Mouse (Mus musculus) cerebellum, adult 11-12 months (tissue): Measurements from ENCODE around the gene Gnb4.

Experiments used
- DNase-seq: peaks from one replicate; pipeline ENCODE4 v3.0.0; 2022

Gene Gnb4

GRCm38 (mm10) chr3:32616331-32617052 lies at the start of gene Gnb4:
Gene Gnb4 (minus strand): TSS chr3:32616585.
- no peak for DNase-seq

- DNase-seq: no peak
These were observed 45.2 kb upstream of the Gnb4 start for GRCm38 (mm10) chr3:32661556-32661930.

DNA sequence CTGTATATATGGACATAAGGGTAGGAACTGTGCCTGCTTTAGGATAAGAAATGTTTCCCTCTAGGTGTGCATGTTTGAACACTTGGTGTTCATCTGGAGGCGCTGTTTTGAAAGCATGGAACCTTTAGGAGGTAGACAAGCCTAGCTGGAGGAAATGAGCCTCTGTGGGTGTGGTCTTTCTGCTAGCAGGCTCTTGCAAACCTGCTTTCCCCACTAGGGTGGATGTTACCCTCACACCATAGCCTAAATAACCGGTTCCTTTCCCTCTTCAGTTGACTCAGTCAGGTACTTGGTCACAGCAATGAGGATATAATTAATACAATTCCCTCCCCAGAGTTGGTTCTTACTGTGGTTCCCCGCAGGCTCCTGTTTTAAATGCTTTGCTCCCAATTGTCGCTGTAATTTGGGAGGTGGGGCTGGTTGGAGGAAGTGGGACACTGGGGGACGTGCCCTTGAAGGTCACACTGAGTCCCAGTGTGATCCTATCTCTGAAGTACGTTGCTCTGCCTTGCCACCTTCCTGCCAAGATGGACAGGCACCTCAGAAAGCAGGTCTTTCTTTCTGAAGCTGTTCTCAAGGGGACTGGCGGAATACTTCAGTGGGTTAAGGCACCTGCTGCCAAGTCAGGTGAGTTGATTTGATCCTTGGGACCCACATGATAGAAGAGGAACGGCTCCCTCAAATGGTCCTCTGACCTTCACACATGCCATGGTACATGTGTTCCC lies 44.6 kb upstream of the Gnb4 start:
- no peak for DNase-seq

GRCm38 (mm10) chr3:32660276-32660675 lies 43.9 kb upstream of the Gnb4 start:
- DNase-seq: no peak

DNA sequence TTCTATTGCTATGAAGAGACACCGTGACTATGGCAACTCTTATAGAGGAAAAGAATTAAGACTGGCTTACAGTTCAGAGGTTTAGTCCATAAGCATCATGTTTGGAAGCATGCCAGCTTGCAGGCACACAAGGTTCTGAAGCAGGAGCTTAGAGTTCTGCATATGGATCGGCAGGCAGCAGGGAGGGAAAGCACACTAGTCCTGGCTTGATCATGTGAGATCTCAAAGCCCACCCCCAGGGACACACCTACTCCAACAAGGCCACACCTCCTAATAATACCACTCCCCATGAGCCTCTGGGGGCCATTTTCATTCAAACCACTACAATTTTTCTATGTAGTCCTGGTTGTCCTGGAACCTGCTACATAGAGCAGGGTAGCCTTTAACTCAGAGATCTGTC lies 43.1 kb upstream of the Gnb4 start:
- DNase-seq: no peak

DNA sequence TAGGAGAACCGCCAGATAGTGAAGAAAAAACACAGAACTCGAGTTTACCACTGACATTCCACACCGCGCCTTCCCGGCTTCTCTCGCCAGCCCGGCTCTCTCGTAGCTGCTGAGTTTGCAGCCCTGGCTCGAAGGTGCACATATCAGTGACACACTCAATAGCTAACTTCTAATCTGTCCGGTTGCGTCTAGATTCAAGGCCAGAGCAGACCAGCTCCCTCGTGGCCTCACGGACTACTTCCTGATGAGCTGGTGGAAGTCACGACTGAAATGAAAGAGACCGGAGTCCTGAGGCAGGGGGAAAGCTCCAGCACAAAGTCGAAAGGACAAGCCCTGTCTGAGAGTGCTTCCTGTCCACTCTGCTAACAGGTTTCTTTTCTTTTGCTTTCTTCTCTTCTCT lies 42.4 kb upstream of the Gnb4 start:
- no peak for DNase-seq

GRCm38 (mm10) chr3:32658401-32658800 lies 42.0 kb upstream of the Gnb4 start:
- no peak for DNase-seq

DNA sequence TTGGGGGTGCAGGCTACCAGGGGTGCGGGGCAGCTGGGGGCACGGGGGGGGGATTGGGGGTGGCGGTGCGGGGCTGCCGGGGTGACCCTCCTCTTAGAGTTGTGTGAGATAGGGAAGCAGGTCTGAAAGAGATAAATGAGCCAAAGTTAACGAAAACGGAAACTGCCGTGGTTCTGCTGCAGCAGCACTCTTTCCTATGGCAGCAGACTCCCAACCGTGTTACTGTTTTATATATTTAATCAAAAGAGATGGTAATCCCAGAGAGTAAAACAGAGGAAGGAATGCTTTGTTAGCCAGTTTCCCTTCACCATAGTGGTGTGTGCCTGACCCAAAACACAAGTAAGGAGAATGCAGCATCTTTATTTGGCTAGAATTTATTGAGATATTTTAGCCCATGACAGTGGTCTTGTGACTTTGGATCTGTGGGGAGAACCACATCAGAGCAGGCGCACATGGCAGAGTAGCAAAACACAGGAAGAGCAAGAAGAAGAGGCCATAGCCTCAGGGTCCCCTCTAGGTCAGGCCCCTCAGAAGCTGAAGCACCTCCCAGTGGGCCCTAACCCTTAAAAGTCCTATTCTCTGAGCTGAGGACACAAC lies 40.1 kb upstream of the Gnb4 start:
- DNase-seq: no peak

GRCm38 (mm10) chr3:32655994-32656393 lies 39.6 kb upstream of the Gnb4 start:
- DNase-seq: no peak

DNA sequence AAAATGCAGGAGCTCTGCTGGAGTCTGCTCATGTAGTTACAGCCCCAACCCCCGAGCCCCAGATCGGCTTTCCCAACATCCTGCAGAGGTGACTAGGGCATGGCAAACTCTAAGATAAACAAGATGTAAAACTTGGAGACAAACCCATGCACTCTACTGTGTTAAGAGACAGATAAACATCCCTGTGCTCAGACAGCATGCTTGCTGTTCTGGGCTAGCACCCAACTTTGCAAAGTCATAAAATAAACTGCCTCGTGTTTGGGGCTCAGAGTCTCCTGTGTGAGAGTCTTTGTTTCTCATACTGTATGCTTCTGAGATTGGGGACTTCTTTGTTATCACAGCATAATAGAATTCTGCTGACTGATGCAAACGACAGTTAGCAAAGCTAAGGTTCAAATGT lies 36.4 kb upstream of the Gnb4 start:
- no peak for DNase-seq

GRCm38 (mm10) chr3:32649284-32649683 lies 32.9 kb upstream of the Gnb4 start:
- no peak for DNase-seq

DNA sequence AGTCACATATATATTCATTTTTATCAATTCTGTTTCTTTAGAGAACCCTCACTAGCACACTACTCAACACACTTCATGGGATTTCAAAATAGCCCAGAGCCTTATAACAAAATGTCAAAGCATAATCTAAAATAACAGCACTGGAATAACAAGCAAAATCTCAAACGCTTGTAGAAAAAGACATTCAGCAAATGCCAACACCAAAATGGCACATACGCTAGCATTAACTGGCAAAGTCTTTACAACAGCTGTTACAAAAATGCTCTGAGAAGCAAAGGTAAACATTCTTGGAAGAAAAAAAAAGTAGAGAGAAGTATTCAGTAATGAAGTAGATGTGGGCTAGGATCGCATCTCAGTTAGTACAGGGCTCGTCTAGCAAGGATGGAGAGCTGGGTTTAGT lies 30.5 kb upstream of the Gnb4 start:
- no peak for DNase-seq

DNA sequence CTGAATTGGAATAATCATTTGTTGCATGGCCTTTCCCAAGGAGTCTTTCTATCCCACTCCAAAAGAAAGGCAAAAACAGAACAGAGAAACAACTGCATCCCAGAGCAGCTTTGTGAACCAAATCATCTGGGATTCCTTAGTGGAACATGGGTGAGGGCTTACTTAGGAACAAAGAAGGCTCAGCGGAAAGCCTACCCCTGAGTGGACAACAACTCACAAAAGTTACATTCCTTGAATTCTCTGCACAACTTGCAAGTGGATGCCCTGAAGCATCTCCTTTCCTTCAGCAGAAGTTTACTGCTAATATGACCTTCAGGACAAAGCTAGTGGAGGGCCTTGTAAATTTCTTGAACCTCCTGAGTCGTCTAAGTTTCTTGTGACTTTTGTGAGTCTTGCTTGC lies 28.4 kb upstream of the Gnb4 start:
- DNase-seq: no peak

DNA sequence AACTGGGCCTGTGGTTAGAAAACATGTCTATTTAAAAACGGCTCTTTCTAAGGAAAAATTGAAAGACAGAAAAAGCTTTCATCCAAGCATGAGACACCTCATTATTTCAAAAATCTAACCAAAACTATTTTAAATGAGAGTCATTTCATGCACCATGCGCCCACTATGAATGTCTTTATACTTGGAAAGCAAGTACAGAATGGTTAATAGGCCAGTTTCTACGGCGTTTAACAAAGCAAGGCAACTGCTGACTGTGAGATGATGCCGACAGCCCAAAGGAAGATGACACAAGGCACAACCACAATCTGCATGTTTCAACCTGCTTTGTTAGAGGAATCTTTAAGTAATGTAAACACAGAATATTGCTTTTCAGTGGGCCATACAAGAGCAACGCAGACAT lies 25.7 kb upstream of the Gnb4 start:
- no peak for DNase-seq

DNA sequence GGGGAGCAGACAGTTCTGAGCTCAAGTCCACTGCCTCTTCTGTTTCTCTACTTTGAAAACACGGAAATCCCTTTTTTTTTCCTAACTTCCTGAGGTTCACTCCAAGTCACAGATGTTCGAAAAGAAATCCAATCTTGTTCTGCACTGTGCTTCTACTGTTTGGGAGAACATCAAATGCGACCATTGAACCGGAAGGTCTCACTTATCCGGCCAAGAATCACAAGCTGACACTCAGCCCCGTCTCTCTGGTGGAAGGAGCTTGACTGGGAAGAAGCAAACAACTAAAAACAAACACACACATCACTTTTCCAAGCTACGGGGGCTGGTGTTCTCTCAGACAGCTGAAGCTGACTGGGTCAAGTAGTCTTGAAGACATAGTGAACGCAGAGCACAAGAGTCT lies 21.9 kb upstream of the Gnb4 start:
- no peak for DNase-seq

- no peak for DNase-seq
These were observed 16.4 kb upstream of the Gnb4 start for GRCm38 (mm10) chr3:32632760-32633264.

DNA sequence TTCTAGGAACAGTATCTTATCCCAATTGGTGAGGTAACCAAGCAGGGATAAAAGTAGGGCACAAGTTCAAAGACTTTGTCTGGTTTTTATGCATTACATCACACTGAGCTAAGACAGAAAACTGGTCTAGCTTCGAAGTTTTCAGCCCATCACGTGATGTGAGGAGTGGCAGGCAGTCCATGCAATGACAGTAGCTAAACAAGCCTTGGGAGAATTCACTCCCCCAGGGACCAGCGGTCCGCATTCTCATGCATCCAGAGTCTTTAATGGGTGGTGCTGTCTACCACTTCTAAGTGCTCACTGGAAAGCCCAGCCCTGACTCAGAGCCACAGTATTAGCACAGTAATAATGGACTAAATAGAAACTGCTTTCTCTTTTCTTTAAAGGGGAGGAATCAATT lies 13.8 kb upstream of the Gnb4 start:
- no peak for DNase-seq

- no peak for DNase-seq
These were observed 11.8 kb upstream of the Gnb4 start for GRCm38 (mm10) chr3:32628141-32628540.

DNA sequence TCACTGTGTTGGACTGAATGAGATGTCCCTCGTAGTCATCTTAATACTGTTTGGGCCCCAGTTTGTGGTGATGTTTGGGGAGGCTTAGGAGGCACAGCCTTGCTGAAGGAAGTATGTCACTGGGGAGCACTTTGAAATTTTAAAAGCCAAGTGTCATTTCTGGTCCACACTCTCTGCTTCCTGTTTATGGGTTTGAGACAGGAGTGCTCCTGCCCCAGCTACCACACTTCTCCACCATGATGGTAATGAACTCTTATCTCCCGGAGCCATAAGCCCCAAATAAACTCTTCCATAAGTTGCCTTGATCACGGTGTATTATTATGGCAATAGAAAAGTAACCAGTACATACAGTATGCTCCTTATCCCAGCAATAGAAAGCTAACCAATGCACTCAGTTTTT lies 5.7 kb upstream of the Gnb4 start:
- no peak for DNase-seq

GRCm38 (mm10) chr3:32621658-32622057 lies 5.3 kb upstream of the Gnb4 start:
- DNase-seq: no peak

DNA sequence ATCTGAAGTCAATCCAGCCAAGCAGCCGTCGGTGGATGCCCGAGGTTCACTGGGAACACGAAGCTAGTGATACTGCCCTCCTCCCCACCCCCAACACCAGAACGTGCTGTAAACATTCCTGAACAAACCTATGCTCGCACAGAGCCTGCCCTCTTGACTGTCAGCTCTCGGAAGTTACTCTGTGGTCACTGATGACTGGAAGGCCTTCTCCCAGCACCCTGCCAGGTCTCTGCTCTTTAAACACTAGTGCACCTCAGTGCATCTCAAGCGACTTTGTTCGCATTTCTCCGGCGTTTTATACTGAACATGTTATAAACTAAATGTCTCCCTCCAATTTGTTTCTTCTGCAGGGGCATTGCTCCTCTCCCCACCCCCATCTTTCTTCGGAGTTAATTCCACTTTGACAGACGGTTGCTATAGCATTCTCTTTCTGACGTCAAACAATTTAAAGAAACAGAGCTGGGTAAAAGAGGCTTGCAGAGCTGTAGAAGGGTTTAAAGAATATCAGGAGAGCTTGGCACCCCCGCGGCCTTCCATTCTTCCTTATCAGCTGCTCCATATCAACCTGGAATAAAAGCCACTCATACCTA lies 763 bp upstream of the Gnb4 start:
- no peak for DNase-seq

DNA sequence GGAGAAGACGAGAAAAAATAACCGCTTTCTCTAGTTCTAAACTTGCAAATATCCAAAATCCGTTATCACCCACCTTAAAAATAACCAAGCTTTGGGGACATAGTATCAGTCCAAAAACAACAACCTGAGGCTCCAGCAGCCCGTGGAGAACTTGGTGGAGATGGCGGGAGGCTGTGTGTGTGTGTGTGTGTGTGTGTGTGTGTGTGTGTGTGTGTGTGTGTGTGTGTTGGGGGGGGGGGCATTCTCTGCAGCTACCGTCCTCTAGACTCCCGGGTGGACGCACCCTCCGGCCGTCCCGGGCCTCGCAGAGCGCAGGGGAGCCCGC lies 417 bp downstream of the Gnb4 start:
- no peak for DNase-seq

DNA sequence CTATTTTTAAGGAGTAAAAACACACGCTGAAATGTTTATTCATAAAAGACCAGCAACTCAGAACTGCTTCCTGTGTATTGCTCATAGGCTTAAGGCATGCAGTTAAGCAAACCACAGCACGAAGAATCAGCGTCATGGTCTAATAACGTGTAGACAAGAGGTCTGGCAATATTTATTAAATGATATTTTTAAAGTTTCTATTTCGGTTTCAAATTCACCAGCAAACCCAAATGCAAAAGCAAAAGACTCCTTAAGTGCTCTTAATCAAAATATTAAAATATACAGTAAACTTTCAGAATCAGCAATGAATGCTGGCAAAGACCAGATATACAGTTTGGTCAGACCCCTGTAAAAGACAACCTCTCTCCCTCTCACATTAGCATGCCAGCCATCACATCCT lies 1.0 kb downstream of the Gnb4 start:
- no peak for DNase-seq

DNA sequence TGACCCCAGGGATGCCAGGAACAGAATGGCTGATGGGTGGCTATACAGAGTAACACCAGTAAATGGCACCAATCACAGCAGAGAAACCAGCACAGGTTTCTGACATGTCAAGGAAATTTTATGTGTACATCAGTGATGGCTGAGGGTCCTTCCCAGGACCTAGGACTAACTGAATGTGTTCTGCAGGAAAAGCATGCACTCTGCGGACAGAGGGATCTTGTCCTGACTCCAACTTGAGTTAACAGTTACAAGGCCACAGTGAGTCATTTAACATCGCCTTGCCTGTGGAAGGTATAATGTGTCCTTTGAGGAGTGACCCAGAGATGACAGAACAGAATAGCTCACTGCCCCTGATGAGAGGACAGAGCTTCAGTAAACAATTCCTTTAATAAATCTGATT lies 1.6 kb downstream of the Gnb4 start:
- DNase-seq: no peak
